Mouse (Mus musculus): ENCODE measurements around the gene Hoxc12. TPM values are rescaled to one million over a fixed set of nuclear protein-coding genes. Genes with fewer than 3 reads are reported as not detected.

The Hoxc12 gene
- total and polyA plus RNA-seq, 3 experiments: not detected

GRCm38 (mm10) chr15:102942739-102943467, 6.3 kb downstream of the Hoxc12 start:
- Histone ChIP-seq H3K27me3 (replicated peaks) (peaks cover 97% of the 10 kb centered on the region), H3K4me2 (ENCODE audit: insufficient read depth, low read depth, poor library complexity, severe bottlenecking) (no peak overlapping the region), H3K9me3 (replicated peaks; ENCODE audit: low read length) (peaks cover 4% of the 10 kb centered on the region), H3K79me2 (replicated peaks; ENCODE audit: control insufficient read depth, extremely low read depth, insufficient read depth, poor library complexity, severe bottlenecking) (no peaks in the 10 kb centered on the region), H3K27ac (ENCODE audit: insufficient read depth, low read depth) (no peak overlapping the region), H3K36me3 (replicated peaks in 1 of 2; ENCODE audit: control insufficient read depth in 1 of 2, insufficient read depth in 1 of 2, low read length in 1 of 2) (no peaks in the 10 kb centered on the region), H3K9ac (ENCODE audit: insufficient read depth, low read depth) (no peak overlapping the region), H3K4me3 (replicated peaks in 1 of 3; ENCODE audit: low read depth in 2 of 3, low read length in 2 of 3, poor library complexity in 1 of 3) (no peak overlapping the region), H3K4me1 (ENCODE audit: control insufficient read depth in 1 of 2, insufficient read depth in 2 of 2) (no peaks in the 10 kb centered on the region)
- dilution Hi-C loops (cut with MboI; ENCODE audit: extremely low pct_ligation_motif_present, extremely low pct_unique_long_range_greater_than_20kb, low sequenced_read_pairs): no loop called here
- no peak for TF ChIP-seq BHLHE40 (IDR thresholded peaks at IDR 0.05; ENCODE audit: low read depth, low read length)
- no peak for TF ChIP-seq SIN3A (IDR thresholded peaks at IDR 0.05; ENCODE audit: low read length)
- no peak for TF ChIP-seq TBP (conservative IDR thresholded peaks at IDR 0.05; ENCODE audit: low read depth, low read length)
- TF ChIP-seq SMC3 (IDR thresholded peaks at IDR 0.05; ENCODE audit: low read depth, low read length): no peak
- TF ChIP-seq NRF1 (IDR thresholded peaks at IDR 0.05; ENCODE audit: low read depth, low read length): no peak
- no peak for TF ChIP-seq ZMIZ1 (IDR thresholded peaks at IDR 0.05; ENCODE audit: low read depth, low read length)
- TF ChIP-seq JUN (IDR thresholded peaks at IDR 0.05; ENCODE audit: insufficient read depth, low read depth, low read length): no peak
- TF ChIP-seq UBTF (IDR thresholded peaks at IDR 0.05; ENCODE audit: low read depth, low read length): no peak
- DNase-seq (ENCODE audit: extremely low read depth): no peak
- in situ Hi-C loops (cut with MboI; ENCODE audit: low pct_ligation_motif_present, low pct_unique_long_range_greater_than_20kb, low sequenced_read_pairs): no loop called here

- dilution Hi-C loops (cut with MboI; ENCODE audit: extremely low pct_ligation_motif_present, extremely low pct_unique_long_range_greater_than_20kb, low sequenced_read_pairs): no loop called here
- H3K4me1 ChIP-seq (ENCODE audit: control insufficient read depth in 1 of 2, insufficient read depth in 2 of 2): no peaks in the 10 kb centered on the region
- no peaks in the 10 kb centered on the region for H3K79me2 ChIP-seq (replicated peaks; ENCODE audit: control insufficient read depth, extremely low read depth, insufficient read depth, poor library complexity, severe bottlenecking)
- peaks cover 97% of the 10 kb centered on the region for H3K27me3 ChIP-seq (replicated peaks)
- H3K9me3 ChIP-seq (replicated peaks; ENCODE audit: low read length): no peaks in the 10 kb centered on the region
- no peak overlapping the region for H3K4me2 ChIP-seq (ENCODE audit: insufficient read depth, low read depth, poor library complexity, severe bottlenecking)
- H3K9ac ChIP-seq (ENCODE audit: insufficient read depth, low read depth): no peak overlapping the region
- H3K36me3 ChIP-seq (replicated peaks in 1 of 2; ENCODE audit: control insufficient read depth in 1 of 2, insufficient read depth in 1 of 2, low read length in 1 of 2): no peaks in the 10 kb centered on the region
- DNase-seq (ENCODE audit: extremely low read depth): no peak
- TF ChIP-seq POLR2A (IDR thresholded peaks at IDR 0.05; ENCODE audit: low read depth, low read length) (no peak), ZKSCAN1 (IDR thresholded peaks at IDR 0.05; ENCODE audit: borderline replicate concordance, low read depth, low read length) (no peak), JUND (conservative IDR thresholded peaks at IDR 0.05; ENCODE audit: low read depth, low read length) (no peak), MXI1 (IDR thresholded peaks at IDR 0.05; ENCODE audit: low read depth, low read length) (no peak), KAT2A (IDR thresholded peaks at IDR 0.05; ENCODE audit: insufficient replicate concordance, low read length) (no peak), MEF2A (IDR thresholded peaks at IDR 0.05; ENCODE audit: borderline replicate concordance, low read depth, low read length) (no peak), TBP (conservative IDR thresholded peaks at IDR 0.05; ENCODE audit: low read depth, low read length) (no peak), MAZ (IDR thresholded peaks at IDR 0.05; ENCODE audit: low read depth, low read length) (no peak), SIN3A (IDR thresholded peaks at IDR 0.05; ENCODE audit: low read length) (no peak), SMC3 (IDR thresholded peaks at IDR 0.05; ENCODE audit: low read depth, low read length) (no peak), POLR2AphosphoS2 (IDR thresholded peaks at IDR 0.05; ENCODE audit: low read depth, low read length) (no peak), UBTF (IDR thresholded peaks at IDR 0.05; ENCODE audit: low read depth, low read length) (no peak), JUN (IDR thresholded peaks at IDR 0.05; ENCODE audit: insufficient read depth, low read depth, low read length) (no peak), NRF1 (IDR thresholded peaks at IDR 0.05; ENCODE audit: low read depth, low read length) (no peak), ETS1 (conservative IDR thresholded peaks at IDR 0.05; ENCODE audit: low read depth, low read length) (no peak), RCOR1 (conservative IDR thresholded peaks at IDR 0.05; ENCODE audit: low read depth, low read length) (no peak)
- in situ Hi-C loops (cut with MboI; ENCODE audit: low pct_ligation_motif_present, low pct_unique_long_range_greater_than_20kb, low sequenced_read_pairs): no loop called here
- no peak overlapping the region for H3K27ac ChIP-seq (ENCODE audit: insufficient read depth, low read depth)
- H3K4me3 ChIP-seq (replicated peaks in 1 of 3; ENCODE audit: low read depth in 2 of 3, low read length in 2 of 3, poor library complexity in 1 of 3): no peak overlapping the region
These were observed 6.9 kb downstream of the Hoxc12 start for GRCm38 (mm10) chr15:102943468-102943813.
